Mouse (Mus musculus): ENCODE data around the gene Hist2h2ac. TPM values are rescaled to one million over a fixed set of nuclear protein-coding genes. Genes with fewer than 3 reads are reported as not detected.

Hist2h2ac gene
- total and polyA plus RNA-seq, 2 experiments from 2014 or later = 2.5 to 913 TPM

DNA sequence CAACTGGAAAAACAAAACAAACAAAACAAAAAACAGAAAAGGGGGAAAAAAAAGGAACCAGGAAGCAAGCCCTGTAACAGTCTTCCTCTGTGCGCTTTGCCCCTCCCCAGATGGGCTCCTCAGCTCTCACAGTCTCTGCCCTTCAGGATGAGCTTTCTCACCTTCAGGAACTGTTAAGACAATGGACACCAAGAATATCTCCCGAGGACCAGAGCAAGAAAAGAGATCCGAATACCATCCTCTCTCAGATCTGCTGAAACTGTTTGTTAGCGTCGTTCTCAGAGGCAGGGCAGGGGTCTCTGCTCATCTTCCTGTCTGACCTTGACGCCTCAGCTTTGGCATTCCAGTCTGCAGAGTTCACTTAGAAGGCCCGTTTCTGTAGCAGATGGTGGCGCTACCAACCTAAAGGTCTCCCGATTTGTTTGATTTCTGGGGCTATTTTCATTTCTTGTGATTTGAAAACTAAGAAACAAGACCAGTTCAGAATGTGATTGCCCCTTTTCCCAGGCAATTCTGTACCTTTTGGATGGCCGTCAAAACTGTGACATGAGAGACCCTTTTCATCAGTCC lies 49.6 kb downstream of the Hist2h2ac start:
- DNase-seq (ENCODE audit: low spot score) = no peak
- 41% methylated on average over 10 of the region's 10 CpGs for WGBS

More for the DNA sequence above, 49.6 kb downstream of the Hist2h2ac start:
- no peak for TF ChIP-seq CTCF (IDR thresholded peaks at IDR 0.05; ENCODE audit: low read depth)
- no peak for TF ChIP-seq EP300 (IDR thresholded peaks at IDR 0.05; ENCODE audit: low read depth)
- Histone ChIP-seq H3K9ac (replicated peaks; ENCODE audit: low read depth, low read length) (peak overlapping the region; percentile 84), H3K27me3 (ENCODE audit: control insufficient read depth, insufficient read depth, low read length) (no peaks in the 10 kb centered on the region), H3K36me3 (replicated peaks; ENCODE audit: control insufficient read depth, insufficient read depth, low read length) (peaks cover 21% of the 10 kb centered on the region), H3K4me3 (ENCODE audit: low read depth, low read length) (peak overlapping the region; percentile 87), H3K9me3 (replicated peaks; ENCODE audit: control insufficient read depth, low read length) (no peaks in the 10 kb centered on the region), H3K27ac (ENCODE audit: low read depth) (peak overlapping the region; percentile 100), H3K4me2 (ENCODE audit: low read depth, low read length) (peak overlapping the region; percentile 82), H3K4me1 (ENCODE audit: control insufficient read depth, insufficient read depth) (peaks cover 22% of the 10 kb centered on the region)
- no peak for ATAC-seq (ENCODE audit: insufficient read depth, low read depth)

Small RNA genes within 50 kb of the gene (microRNA-seq; reads per million reads assigned to microRNA genes)
- gene Gm44492 (0.54 reads per million), gene Gm47311 (not detected), gene Gm47313 (not detected)

Other genes with a start within 250 kb of the Hist2h2ac start
- gene Plekho1, start 224.9 kb downstream of the Hist2h2ac start, total RNA-seq (2014; rRNA removed; ENCODE audit: low replicate concordance) = 116 and 138 TPM in 2 replicates
- 74.9 and 94.8 TPM in 2 replicates for gene Plekho1, start 224.9 kb downstream of the Hist2h2ac start, polyA plus RNA-seq (2015; fragmentation: Nextera tagmentation; extraction: Ambion mirVana)
- 10.5 and 17.3 TPM in 2 replicates for gene Vps45, start 162.4 kb downstream of the Hist2h2ac start, total RNA-seq (2014; rRNA removed; ENCODE audit: low replicate concordance)
- 42.9 and 49.4 TPM in 2 replicates for gene Vps45, start 162.4 kb downstream of the Hist2h2ac start, polyA plus RNA-seq (2015; fragmentation: Nextera tagmentation; extraction: Ambion mirVana)
- gene Otud7b, start 116.4 kb downstream of the Hist2h2ac start, total RNA-seq (2014; rRNA removed; ENCODE audit: low replicate concordance) = 17.6 and 21.9 TPM in 2 replicates
- 16.8 and 21.7 TPM in 2 replicates for gene Otud7b, start 116.4 kb downstream of the Hist2h2ac start, polyA plus RNA-seq (2015; fragmentation: Nextera tagmentation; extraction: Ambion mirVana)
- gene Mtmr11, start 58.9 kb downstream of the Hist2h2ac start, total RNA-seq (2014; rRNA removed; ENCODE audit: low replicate concordance) = 4.4 and 18.9 TPM in 2 replicates
- 6.8 and 6.9 TPM in 2 replicates for gene Mtmr11, start 58.9 kb downstream of the Hist2h2ac start, polyA plus RNA-seq (2015; fragmentation: Nextera tagmentation; extraction: Ambion mirVana)
- gene Sf3b4, start 48.5 kb downstream of the Hist2h2ac start, total RNA-seq (2014; rRNA removed; ENCODE audit: low replicate concordance) = 34.5 and 41.7 TPM in 2 replicates
- 48.3 and 48.6 TPM in 2 replicates for gene Sf3b4, start 48.5 kb downstream of the Hist2h2ac start, polyA plus RNA-seq (2015; fragmentation: Nextera tagmentation; extraction: Ambion mirVana)
- gene Sv2a, start 39.7 kb downstream of the Hist2h2ac start, total RNA-seq (2014; rRNA removed; ENCODE audit: low replicate concordance) = 9.8 and 15.4 TPM in 2 replicates
- gene Sv2a, start 39.7 kb downstream of the Hist2h2ac start, polyA plus RNA-seq (2015; fragmentation: Nextera tagmentation; extraction: Ambion mirVana) = 10.8 and 11.2 TPM in 2 replicates
- 30.0 and 78.1 TPM in 2 replicates for gene Bola1, start 1.2 kb downstream of the Hist2h2ac start, total RNA-seq (2014; rRNA removed; ENCODE audit: low replicate concordance)
- 52.4 and 55.3 TPM in 2 replicates for gene Bola1, start 1.2 kb downstream of the Hist2h2ac start, polyA plus RNA-seq (2015; fragmentation: Nextera tagmentation; extraction: Ambion mirVana)
- 41.6 and 50.4 TPM in 2 replicates for gene Hist2h2ab, start 1.0 kb downstream of the Hist2h2ac start, total RNA-seq (2014; rRNA removed; ENCODE audit: low replicate concordance)
- gene Hist2h2ab, start 1.0 kb downstream of the Hist2h2ac start, polyA plus RNA-seq (2015; fragmentation: Nextera tagmentation; extraction: Ambion mirVana) = not detected in 2 replicates
- 13.2 and 22.1 TPM in 2 replicates for gene Hist2h2be, start 239 bp upstream of the Hist2h2ac start, total RNA-seq (2014; rRNA removed; ENCODE audit: low replicate concordance)
- gene Hist2h2be, start 239 bp upstream of the Hist2h2ac start, polyA plus RNA-seq (2015; fragmentation: Nextera tagmentation; extraction: Ambion mirVana) = 6.4 and 7.6 TPM in 2 replicates
- 551 and 927 TPM in 2 replicates for gene Hist2h3c2, start 18.2 kb upstream of the Hist2h2ac start, total RNA-seq (2014; rRNA removed; ENCODE audit: low replicate concordance)
- gene Hist2h3c2, start 18.2 kb upstream of the Hist2h2ac start, polyA plus RNA-seq (2015; fragmentation: Nextera tagmentation; extraction: Ambion mirVana) = 2.3 and 2.6 TPM in 2 replicates
- gene Hist2h2aa2, start 19.4 kb upstream of the Hist2h2ac start, total RNA-seq (2014; rRNA removed; ENCODE audit: low replicate concordance) = 1,879 and 2,872 TPM in 2 replicates
- gene Hist2h2aa2, start 19.4 kb upstream of the Hist2h2ac start, polyA plus RNA-seq (2015; fragmentation: Nextera tagmentation; extraction: Ambion mirVana) = 101 and 115 TPM in 2 replicates
- gene Hist2h2aa1, start 24.6 kb upstream of the Hist2h2ac start, total RNA-seq (2014; rRNA removed; ENCODE audit: low replicate concordance) = 1,660 and 2,559 TPM in 2 replicates
- gene Hist2h2aa1, start 24.6 kb upstream of the Hist2h2ac start, polyA plus RNA-seq (2015; fragmentation: Nextera tagmentation; extraction: Ambion mirVana) = 22.0 and 24.6 TPM in 2 replicates
- not detected in 2 replicates for gene Hist2h3c1, start 25.8 kb upstream of the Hist2h2ac start, total RNA-seq (2014; rRNA removed; ENCODE audit: low replicate concordance)
- gene Hist2h3c1, start 25.8 kb upstream of the Hist2h2ac start, polyA plus RNA-seq (2015; fragmentation: Nextera tagmentation; extraction: Ambion mirVana) = 0.19 and 0.41 TPM in 2 replicates
- 129 and 135 TPM in 2 replicates for gene Hist2h4, start 42.4 kb upstream of the Hist2h2ac start, total RNA-seq (2014; rRNA removed; ENCODE audit: low replicate concordance)
- gene Hist2h4, start 42.4 kb upstream of the Hist2h2ac start, polyA plus RNA-seq (2015; fragmentation: Nextera tagmentation; extraction: Ambion mirVana) = 5.4 and 5.9 TPM in 2 replicates
- 1,066 and 1,627 TPM in 2 replicates for gene Hist2h3b, start 47.8 kb upstream of the Hist2h2ac start, total RNA-seq (2014; rRNA removed; ENCODE audit: low replicate concordance)
- gene Hist2h3b, start 47.8 kb upstream of the Hist2h2ac start, polyA plus RNA-seq (2015; fragmentation: Nextera tagmentation; extraction: Ambion mirVana) = 13.1 and 16.2 TPM in 2 replicates
- 225 and 283 TPM in 2 replicates for gene Hist2h2bb, start 48.9 kb upstream of the Hist2h2ac start, total RNA-seq (2014; rRNA removed; ENCODE audit: low replicate concordance)
- gene Hist2h2bb, start 48.9 kb upstream of the Hist2h2ac start, polyA plus RNA-seq (2015; fragmentation: Nextera tagmentation; extraction: Ambion mirVana) = 0.59 and 1.7 TPM in 2 replicates
- 1.1 and 3.0 TPM in 2 replicates for gene Fcgr1, start 73.1 kb upstream of the Hist2h2ac start, total RNA-seq (2014; rRNA removed; ENCODE audit: low replicate concordance)
- gene Fcgr1, start 73.1 kb upstream of the Hist2h2ac start, polyA plus RNA-seq (2015; fragmentation: Nextera tagmentation; extraction: Ambion mirVana) = 1.2 and 1.5 TPM in 2 replicates
- gene BC107364, start 231.4 kb upstream of the Hist2h2ac start, total RNA-seq (2014; rRNA removed; ENCODE audit: low replicate concordance) = not detected in 2 replicates
- 0.40 and 0.41 TPM in 2 replicates for gene BC107364, start 231.4 kb upstream of the Hist2h2ac start, polyA plus RNA-seq (2015; fragmentation: Nextera tagmentation; extraction: Ambion mirVana)

Data from heart, postnatal 0 days (tissue).